Mouse (Mus musculus) MN1 (cell line): ENCODE data around the gene Nusap1.
"Not testable (repeated sequence)": the region's sequence is repeated elsewhere in the genome, so short reads cannot be mapped to it uniquely, and the experiment has no call there.

ENCODE experiments used
- DNase-seq: peaks from one replicate; pipeline ENCODE4 v3.0.0-alpha.2; 2016; ENCODE audit warnings: low spot score

Gene Nusap1

GRCm38 (mm10) chr2:119618199-119618982, at the start of gene Nusap1, which contains the start of gene Oip5:
Gene Nusap1 (plus strand): TSS chr2:119618298.
Gene Oip5 (minus strand): TSS chr2:119618469.
- peak; percentile 97 for DNase-seq

DNA sequence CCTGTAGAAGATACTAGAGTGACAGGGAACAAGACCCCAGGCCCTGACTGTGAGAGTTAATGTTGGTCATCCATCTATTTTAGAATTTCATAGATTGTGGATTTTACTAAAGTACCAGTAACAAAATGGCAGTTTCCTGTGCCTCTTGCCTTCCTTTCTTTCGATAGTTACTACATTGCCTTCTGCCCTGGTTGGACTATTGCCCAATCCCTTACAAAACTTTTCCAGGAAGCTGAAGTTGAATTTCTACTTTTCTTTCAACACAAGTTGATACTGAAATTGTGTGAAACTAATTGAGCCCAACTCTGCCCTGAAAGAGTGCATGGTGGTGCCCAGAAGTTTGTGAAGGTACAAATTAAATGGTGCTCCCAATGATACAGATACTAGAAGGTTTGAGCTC, 45.6 kb upstream of the Nusap1 start:
- no peak for DNase-seq

GRCm38 (mm10) chr2:119581571-119581970, 36.5 kb upstream of the Nusap1 start:
- DNase-seq = no peak

GRCm38 (mm10) chr2:119583439-119583838, 34.7 kb upstream of the Nusap1 start:
- no peak for DNase-seq

GRCm38 (mm10) chr2:119584282-119584681, 33.8 kb upstream of the Nusap1 start:
- no peak for DNase-seq

GRCm38 (mm10) chr2:119587383-119587782, 30.7 kb upstream of the Nusap1 start:
- peak; percentile 30 for DNase-seq

DNA sequence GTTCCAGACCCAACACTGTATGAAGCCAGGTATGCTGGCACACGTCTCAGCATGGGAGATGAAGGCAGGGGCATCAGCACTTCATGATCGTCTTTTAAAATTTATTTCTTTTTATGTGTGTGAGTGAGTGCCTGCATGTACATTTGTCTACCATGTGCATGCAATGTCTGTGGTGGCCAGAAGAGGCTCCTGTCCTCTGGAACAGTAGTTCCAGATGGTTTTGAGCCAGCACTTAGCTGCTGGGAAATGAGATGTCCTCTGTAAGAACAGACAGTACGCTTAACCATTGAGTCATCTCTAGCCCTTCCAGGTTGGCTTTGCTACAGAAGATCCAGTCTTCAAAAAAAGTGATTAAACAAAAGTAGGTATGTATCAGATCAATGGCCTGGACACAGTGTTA, 26.9 kb upstream of the Nusap1 start:
- no peak for DNase-seq

DNA sequence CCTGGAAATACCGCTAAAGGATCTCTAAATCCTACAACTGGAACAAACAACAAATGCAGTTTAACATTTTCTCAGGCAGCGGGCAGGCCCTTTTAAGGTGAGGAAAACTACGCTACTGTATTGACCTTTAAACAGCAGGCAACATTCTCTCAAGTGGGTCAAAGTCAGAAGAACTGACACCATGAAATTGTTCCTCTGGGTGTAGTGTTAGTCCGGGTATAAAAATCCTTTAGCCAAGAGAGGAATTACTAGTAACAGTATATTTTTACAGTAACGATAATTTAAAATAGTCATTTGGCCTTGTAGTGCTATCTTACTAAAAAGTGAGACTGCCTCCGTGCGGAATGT, 24.4 kb upstream of the Nusap1 start:
- DNase-seq = no peak

DNA sequence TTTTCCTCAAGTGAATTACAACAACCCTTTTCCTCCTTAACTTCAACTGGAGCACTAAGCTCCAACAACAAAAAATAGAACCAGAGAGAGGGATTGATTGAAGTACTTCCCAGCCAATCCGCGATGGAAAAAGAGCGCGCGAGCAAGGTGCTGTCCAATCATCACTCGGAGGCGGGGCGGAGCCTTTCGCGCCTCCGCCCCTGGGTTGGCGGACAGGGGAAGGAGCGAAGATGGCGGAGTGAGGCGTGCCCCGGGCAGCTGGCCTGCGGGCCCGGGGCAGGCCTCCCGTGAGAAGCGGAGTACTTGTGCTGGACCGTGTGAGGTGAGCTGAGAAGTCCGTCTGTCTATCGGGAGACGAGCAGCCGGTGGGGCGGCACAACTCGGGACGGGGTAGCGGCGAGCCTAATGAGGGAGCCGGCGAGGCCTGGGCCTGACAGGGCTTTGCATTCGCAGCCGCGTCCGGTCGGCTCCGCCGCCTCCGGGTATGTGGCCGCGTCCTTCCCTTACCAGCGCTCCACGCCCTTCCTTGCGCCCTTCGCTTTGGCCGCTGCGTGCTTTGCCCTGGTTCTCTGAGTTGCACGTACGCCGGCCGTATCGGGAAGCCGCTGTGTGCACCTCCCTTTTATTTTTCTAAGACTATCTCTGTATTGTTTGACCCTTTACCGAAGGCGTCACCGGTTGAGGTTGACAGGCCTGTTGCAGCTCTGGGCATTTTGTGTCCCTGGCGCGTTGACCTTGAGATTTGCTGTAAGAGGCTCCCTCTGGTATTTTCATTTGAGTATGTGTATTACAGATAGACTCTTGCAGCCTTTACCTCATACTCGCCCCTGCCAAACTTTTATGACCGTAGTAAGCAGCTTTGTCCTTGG, 23.8 kb upstream of the Nusap1 start:
- peak; percentile 98 for DNase-seq

- DNase-seq = no peak
Observed at GRCm38 (mm10) chr2:119595308-119595707, 22.8 kb upstream of the Nusap1 start.

DNA sequence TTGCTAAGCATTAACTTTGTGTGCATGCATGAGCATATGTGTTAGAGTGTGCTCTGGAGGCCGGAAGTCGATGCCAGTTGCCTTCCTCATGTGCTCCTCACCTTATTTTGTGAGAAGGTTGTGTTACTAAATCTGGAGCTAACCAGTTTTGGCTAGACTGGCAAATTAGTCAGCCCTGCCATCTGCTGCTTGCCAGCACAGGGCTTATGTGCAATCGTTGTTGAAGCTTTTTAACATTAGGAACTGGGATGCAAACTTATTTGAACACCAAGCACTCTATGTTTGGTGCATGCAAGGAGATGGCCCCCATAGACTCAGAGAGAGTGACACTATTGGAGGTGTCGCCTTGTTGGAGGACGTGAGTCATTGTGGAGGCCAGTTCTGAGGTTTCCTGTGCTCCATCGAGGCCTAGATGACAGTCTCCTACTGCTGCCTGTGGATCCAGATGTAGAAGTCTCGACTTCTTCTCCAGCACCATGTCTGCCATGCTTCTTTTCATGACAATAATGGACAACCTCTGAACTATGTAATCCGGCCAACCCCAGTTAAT, 21.2 kb upstream of the Nusap1 start:
- peak; percentile 16 for DNase-seq

DNA sequence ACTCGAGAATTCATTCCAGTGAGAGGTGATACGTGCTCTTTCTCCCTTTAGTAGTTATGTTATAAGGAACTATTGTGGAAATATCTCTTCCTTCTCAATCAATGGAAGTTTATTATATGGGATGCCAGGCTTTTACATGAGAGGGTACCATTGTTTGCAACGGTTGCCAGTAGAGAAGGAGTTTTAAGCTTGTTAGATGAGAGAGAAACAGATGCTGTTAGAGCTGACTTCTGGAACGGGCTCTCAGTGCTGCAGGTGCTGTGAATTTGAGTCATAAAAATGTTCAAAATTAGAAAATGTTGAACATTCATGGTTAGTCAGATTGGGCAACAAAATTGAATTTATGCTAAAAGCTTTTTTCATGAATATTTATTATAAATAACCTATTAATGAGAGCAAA, 17.1 kb upstream of the Nusap1 start:
- DNase-seq = no peak

- not testable (repeated sequence) for DNase-seq
Observed at GRCm38 (mm10) chr2:119601575-119601974, 16.5 kb upstream of the Nusap1 start.

- DNase-seq = no peak
Observed at GRCm38 (mm10) chr2:119602488-119602887, 15.6 kb upstream of the Nusap1 start.

DNA sequence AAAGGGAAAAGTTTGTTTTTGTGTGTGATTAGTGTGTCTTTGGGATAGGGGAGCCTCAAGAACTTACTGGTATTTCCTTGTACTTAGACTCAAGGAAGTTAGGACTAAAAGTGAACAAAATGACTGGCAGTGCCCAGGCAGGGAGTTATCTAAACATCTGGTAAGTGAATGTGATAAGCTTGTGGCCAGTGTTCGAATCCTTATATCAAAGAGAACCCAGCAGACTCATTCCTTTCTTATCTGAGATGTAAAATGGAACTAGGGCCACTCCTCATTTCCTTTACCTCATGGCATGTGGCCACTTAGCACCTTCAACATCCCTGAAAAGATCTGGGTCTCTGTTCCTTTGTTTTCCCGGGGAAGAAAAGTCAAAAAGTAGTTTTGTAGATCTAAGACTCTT, 14.2 kb upstream of the Nusap1 start:
- no peak for DNase-seq

DNA sequence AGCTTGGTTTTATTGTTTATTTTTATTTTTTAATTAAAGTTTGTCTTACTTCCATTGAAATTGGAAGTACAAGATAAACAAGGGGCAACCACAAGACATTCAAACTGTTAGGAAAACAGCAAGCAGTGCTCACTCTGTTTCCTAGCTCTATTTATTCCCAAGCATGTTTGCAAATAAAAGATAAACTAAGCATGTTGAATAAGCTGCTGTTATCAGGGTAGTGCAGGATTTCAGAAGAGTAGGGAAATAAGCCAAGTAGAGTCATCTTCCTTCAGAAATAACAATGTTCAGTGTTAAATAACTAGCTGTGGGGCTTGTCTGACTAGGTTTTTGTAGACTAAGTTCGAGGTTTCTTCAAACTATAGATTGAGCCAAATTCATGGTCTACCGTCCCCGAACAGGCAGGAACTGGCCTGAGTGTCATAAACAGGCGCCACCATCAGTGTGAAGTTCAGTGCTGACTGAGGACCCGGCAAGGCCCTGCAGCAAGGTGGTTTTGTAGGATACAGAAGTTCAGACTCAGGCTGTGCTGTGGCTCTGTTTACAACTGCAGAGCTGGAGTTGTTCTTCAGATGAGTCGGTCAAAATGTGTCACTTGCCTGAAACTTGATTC, 12.6 kb upstream of the Nusap1 start:
- DNase-seq = no peak

DNA sequence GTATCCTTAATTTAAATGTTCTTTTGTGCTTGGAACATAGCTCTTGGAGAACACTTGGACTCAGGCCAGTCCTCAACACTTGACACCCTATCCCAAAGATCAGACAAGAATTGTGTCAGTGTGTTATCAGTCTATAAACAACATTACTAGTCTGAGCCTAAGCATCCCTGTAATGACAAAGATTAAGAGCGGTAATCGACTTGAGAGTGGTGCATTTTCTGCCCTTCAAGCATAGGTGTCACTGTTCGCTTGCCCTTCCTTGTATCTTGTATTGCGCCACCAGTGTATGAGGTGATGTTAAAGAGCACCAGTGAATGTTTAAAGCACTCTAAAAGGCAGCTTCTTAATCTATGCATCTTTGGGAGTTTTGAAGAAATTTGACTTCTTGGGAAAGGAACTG, 11.1 kb upstream of the Nusap1 start:
- no peak for DNase-seq

- peak; percentile 44 for DNase-seq
Observed at GRCm38 (mm10) chr2:119617841-119618198, 278 bp upstream of the Nusap1 start.

DNA sequence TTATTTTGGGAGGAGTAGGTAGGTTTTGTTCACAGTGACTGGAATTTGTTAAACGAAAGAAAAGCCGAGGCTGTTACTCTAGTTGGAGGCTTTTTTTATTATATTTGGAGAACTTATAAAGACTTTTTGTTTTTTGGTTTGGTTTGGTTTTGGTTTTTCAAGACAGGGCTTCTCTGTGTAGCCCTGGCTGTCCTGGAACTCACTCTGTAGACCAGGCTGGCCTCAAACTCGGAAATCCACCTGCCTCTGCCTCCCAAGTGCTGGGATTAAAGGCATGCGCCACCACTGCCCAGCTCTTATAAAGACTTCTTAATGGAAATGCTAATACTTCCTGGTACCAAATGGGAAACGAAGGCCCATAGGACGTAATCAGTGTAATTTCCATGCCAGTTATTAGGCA, 904 bp downstream of the Nusap1 start:
- not testable (repeated sequence) for DNase-seq

GRCm38 (mm10) chr2:119621302-119621701, 3.2 kb downstream of the Nusap1 start:
- no peak for DNase-seq

GRCm38 (mm10) chr2:119636781-119637180, 18.7 kb downstream of the Nusap1 start:
- no peak for DNase-seq

DNA sequence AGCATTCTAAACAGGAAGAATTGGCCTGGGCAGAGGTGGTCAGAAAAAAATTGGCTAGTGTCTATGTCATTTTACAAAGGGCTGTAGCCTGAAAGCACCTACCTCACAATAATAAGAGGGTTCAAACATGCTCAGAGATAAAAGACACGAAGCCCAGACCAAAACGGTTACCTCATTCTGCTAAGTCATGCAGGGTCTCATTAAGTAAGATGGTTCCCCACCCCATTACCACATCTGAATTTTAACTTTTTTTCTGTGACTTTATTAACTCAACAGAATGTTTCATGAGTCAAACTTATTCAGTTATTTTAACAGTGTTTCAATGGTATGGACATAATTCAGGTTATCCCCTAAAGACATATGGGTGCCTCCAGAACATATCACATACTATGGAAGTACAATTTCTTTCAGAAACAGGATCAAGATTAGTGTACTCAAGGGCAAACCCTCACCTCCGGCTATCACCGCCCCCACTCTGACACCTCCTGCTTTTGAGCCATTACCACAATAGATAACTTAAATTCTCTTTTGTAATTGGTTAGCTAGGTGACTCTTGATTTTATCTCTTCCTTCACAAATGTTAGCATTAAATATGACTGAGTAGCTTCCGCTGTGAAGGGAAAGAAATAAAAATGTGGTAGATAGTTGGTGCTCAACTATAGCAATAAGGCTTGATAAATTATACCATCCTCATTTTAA, 23.3 kb downstream of the Nusap1 start:
- DNase-seq = no peak
